Mouse (Mus musculus) forelimb bud, embryonic 11.5 days (tissue): Measurements from ENCODE around the gene Llgl1.

ENCODE experiments used
- DNase-seq: peaks from one replicate; pipeline ENCODE4 v3.0.0-alpha.2; 2012; ENCODE audit warnings: low read depth, low spot score

Llgl1 gene

GRCm38 (mm10) chr11:60726601-60727391 lies 27.3 kb downstream of the Llgl1 start, which contains the start of gene Flii:
TSS of gene Flii (minus strand) at chr11:60727263.
- DNase-seq = peak; percentile 69

GRCm38 (mm10) chr11:60727392-60728140 lies 28.0 kb downstream of the Llgl1 start:
- no peak for DNase-seq

DNA sequence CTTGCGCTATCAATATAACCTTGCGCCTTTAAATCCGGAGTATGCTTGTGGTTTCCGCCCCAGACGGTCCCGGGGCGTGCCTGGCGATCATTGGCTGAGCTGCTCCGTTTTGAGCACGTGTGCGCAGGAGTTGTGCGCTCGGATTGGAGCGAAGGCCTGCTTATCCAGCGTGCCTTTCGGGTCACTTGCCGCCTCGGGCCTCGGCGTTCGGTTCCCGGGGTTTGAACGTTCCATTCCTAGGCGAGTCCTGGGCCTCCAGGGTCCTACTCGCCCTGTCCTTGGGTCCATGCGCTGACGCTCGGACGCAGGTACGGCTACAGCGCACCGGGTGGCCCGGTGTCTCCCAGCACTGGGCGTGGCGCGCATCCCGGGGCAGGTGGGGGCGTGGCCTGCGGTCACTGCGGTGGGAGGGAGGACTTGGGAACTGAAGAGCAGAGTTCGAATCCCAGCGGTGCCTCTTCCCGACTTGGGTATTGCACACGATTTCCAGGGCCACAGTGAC lies 28.8 kb downstream of the Llgl1 start, which contains the start of gene Mief2:
Gene Mief2 (plus strand): TSS at position 139 of the 502 bp plus-strand sequence.
- peak; percentile 94 for DNase-seq

- no peak for DNase-seq
Observed at GRCm38 (mm10) chr11:60729217-60729641, 29.7 kb downstream of the Llgl1 start.

GRCm38 (mm10) chr11:60730169-60730568 lies 30.6 kb downstream of the Llgl1 start:
- DNase-seq = no peak

GRCm38 (mm10) chr11:60731251-60731650 lies 31.7 kb downstream of the Llgl1 start:
- no peak for DNase-seq

DNA sequence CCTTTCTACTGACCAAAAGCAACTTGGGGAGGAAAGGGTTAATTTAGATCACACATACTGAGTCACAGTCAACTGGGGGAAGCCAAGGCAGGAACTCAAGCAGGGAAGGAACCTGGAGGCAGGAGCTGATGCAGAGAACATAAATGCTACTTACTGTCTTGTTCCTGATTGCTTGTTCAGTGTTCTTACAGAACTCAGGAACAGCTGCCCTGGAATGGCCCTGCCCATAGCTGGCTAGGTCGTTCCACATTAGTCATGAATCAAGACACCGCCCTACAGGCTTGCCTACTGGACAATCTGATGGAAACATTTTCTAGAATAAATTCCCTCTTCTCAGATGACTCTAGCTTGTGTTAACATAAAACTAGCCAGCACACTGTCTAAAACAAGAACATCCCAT lies 34.7 kb downstream of the Llgl1 start:
- DNase-seq = no peak

- no peak for DNase-seq
Observed at GRCm38 (mm10) chr11:60735191-60735590, 35.7 kb downstream of the Llgl1 start.

DNA sequence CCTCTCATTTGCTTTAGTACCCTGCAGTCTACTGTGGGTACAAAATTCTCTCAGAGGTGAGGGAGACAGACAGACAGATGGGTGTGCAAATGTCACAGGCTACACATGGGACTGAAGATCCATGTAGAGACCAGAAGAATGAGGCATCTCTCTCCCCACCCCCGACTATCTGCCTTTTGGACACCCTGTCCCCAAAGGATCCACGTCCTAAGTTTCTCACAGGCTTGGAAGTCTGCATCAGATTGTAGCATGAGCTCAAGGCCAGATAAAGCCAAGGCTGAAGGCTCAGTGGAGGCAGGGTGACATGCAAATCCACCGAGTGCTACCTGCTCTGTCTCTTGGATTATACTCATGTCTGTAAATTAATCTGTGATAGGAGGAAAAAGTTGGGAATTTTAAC lies 37.0 kb downstream of the Llgl1 start:
- no peak for DNase-seq

- DNase-seq = no peak
Observed at GRCm38 (mm10) chr11:60737450-60737849, 37.9 kb downstream of the Llgl1 start.

DNA sequence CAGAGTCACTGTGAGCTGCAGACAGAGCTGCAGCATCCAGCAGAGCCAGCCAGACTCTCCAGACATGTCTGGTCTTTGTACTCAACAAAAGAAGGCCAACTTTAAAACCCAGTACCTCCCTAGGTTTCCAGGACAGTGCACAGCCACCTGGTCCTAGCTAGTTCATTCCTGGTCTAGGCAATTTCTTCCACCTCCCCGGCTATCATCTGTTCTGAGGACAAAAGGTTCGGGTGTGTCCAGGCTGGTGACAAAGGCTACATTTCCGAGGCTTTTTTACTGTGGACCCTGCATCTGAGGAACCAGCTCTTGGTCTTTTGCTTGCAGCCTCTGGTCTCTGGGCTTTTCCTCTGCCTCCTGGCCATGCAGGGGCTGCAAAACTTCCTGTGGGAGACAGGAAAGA lies 40.8 kb downstream of the Llgl1 start:
- no peak for DNase-seq

DNA sequence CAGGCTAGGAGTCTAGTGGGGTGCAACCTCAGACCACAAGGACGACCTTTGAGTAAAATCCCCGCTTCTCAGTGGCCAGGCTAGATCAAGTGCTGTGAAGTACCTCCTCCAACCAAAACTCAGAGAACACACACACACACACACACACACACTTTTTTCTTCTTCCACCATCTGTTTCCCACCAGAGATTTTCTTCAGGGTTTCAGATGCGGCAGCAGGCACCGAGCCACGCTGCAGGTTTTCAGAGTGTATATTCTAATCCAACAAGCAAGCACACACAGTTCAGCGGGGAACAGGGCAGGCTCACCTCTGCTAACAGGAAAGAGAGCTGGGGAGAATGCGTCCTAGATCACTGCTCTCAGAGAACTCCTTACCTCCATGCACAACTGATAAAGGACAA lies 56.0 kb downstream of the Llgl1 start:
- no peak for DNase-seq

DNA sequence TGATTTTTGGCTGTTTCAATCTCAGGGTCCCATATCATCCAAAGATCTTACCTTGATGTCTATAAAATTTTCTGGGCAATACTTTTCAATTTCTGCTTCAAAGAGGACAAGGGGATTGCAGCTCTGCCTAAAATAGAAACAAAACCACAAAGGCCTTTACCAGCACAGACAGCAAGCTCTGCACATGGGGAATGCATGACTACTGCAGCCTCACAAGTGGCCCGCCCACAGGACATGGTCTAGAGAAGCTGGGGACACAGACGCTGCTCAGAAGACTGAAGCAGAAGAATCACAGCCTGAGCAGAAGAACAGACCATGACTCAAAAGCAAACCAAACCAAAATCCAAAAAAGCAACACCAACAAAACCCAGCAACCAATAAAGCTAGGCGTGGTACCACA lies 62.2 kb downstream of the Llgl1 start:
- no peak for DNase-seq
